Mouse (Mus musculus): ENCODE data around the gene Mob3a.
A peak's percentile ranks its signal among the peaks of the same experiment; 100 is the strongest.

Gene Mob3a

GRCm38 (mm10) chr10:80677942-80678436 is 23.8 kb downstream of the Mob3a start, which contains the start of gene Mknk2:
Gene Mknk2 (minus strand): TSS chr10:80678112.
- DNase-seq (ENCODE audit: low spot score in 2 of 2): peak; percentile 95 to 98

GRCm38 (mm10) chr10:80677128-80677875 is 24.5 kb downstream of the Mob3a start:
- DNase-seq (ENCODE audit: low spot score in 2 of 2): peak in 1 of 2 experiments; percentile 54

- DNase-seq (ENCODE audit: low spot score in 2 of 2): peak; percentile 99
These were observed 25.4 kb downstream of the Mob3a start for GRCm38 (mm10) chr10:80676198-80676928.

- DNase-seq (ENCODE audit: low spot score in 2 of 2): no peak
These were observed 26.2 kb downstream of the Mob3a start for GRCm38 (mm10) chr10:80675405-80676197.

GRCm38 (mm10) chr10:80674851-80675404 is 26.8 kb downstream of the Mob3a start:
- DNase-seq (ENCODE audit: low spot score in 2 of 2): no peak

GRCm38 (mm10) chr10:80674161-80674711 is 27.5 kb downstream of the Mob3a start:
- DNase-seq (ENCODE audit: low spot score in 2 of 2): peak; percentile 83 to 85

GRCm38 (mm10) chr10:80673690-80674089 is 28.1 kb downstream of the Mob3a start:
- no peak for DNase-seq (ENCODE audit: low spot score in 2 of 2)

GRCm38 (mm10) chr10:80671936-80672690 is 29.7 kb downstream of the Mob3a start:
- peak in 1 of 2 experiments; percentile 65 for DNase-seq (ENCODE audit: low spot score in 2 of 2)

GRCm38 (mm10) chr10:80671251-80671650 is 30.5 kb downstream of the Mob3a start:
- no peak for DNase-seq (ENCODE audit: low spot score in 2 of 2)

GRCm38 (mm10) chr10:80670531-80670930 is 31.2 kb downstream of the Mob3a start:
- DNase-seq (ENCODE audit: low spot score in 2 of 2): no peak

- DNase-seq (ENCODE audit: low spot score in 2 of 2): peak in 1 of 2 experiments; percentile 78
These were observed 31.9 kb downstream of the Mob3a start for GRCm38 (mm10) chr10:80669737-80670485.

GRCm38 (mm10) chr10:80669018-80669417 is 32.8 kb downstream of the Mob3a start:
- DNase-seq (ENCODE audit: low spot score in 2 of 2): no peak

GRCm38 (mm10) chr10:80668614-80669013 is 33.2 kb downstream of the Mob3a start:
- peak; percentile 52 to 66 for DNase-seq (ENCODE audit: low spot score in 2 of 2)

- DNase-seq (ENCODE audit: low spot score in 2 of 2): no peak
These were observed 34.9 kb downstream of the Mob3a start for GRCm38 (mm10) chr10:80666837-80667412.

GRCm38 (mm10) chr10:80665981-80666733 is 35.6 kb downstream of the Mob3a start:
- no peak for DNase-seq (ENCODE audit: low spot score in 2 of 2)

- DNase-seq (ENCODE audit: low spot score in 2 of 2): peak in 1 of 2 experiments; percentile 50
These were observed 36.3 kb downstream of the Mob3a start for GRCm38 (mm10) chr10:80665459-80665858.

GRCm38 (mm10) chr10:80665016-80665380 is 36.8 kb downstream of the Mob3a start:
- DNase-seq (ENCODE audit: low spot score in 2 of 2): peak; percentile 88 to 89

- peak; percentile 91 for DNase-seq (ENCODE audit: low spot score in 2 of 2)
These were observed 37.4 kb downstream of the Mob3a start for GRCm38 (mm10) chr10:80664197-80665015.

All from heart, adult 9 months (tissue).